Mouse (Mus musculus) lung, adult 2 months (tissue): ENCODE measurements around the gene Chst14. TPM values are rescaled to one million over a fixed set of nuclear protein-coding genes. Genes with fewer than 3 reads are reported as not detected.
A peak's percentile ranks its signal among the peaks of the same experiment; 100 is the strongest.

Experiments
- DNase-seq: peaks from one replicate; pipeline ENCODE4 v3.0.0; 2022
- H3K4me1 ChIP-seq: fragments of 200-500 bp; 2 replicates; pipeline ENCODE4 v1.6.1; 2011; ENCODE audit warnings: low read length; ENCODE audit not compliant: control insufficient read depth, insufficient read depth
- H3K4me3 ChIP-seq: fragments of 200-500 bp; replicated peaks from 2 replicates; pipeline ENCODE3; 2011; ENCODE audit warnings: low read depth, mild to moderate bottlenecking, control low read depth, low read length; ENCODE audit errors: extremely low read depth
- CTCF ChIP-seq: fragments of 200-500 bp; IDR thresholded peaks from 2 replicates; pipeline ENCODE4 v1.5.1; 2011; ENCODE audit warnings: mild to moderate bottlenecking, low read length, control low read depth; ENCODE audit not compliant: insufficient read depth
- POLR2A ChIP-seq: fragments of 200-500 bp; IDR thresholded peaks from 2 replicates; pipeline ENCODE4 v1.6.1; 2011; ENCODE audit warnings: low read depth, mild to moderate bottlenecking, control low read depth, low read length, borderline replicate concordance; ENCODE audit errors: extremely low read depth
- WGBS: fragments of 180-500 bp; shearing (Covaris S2); methylation state at CpG from one replicate; pipeline ENCODE4 v1.1.7; 2018; 5-methylcytosine and 5-hydroxymethylcytosine counted together
- polyA plus RNA-seq: library from polyadenylated mRNA; depleted of rRNA; stranded (reverse); fragments of >200 nt; gene quantifications from 2 replicates; pipeline ENCODE4 v1.2.3, GENCODE M21; 2012

The Chst14 gene
- polyA plus RNA-seq, 1 experiment: 28.4 TPM

- no peak for TF ChIP-seq POLR2A
- no peak for TF ChIP-seq CTCF
- DNase-seq: no peak
- peaks cover 17% of the 10 kb centered on the region for H3K4me1 ChIP-seq
- H3K4me3 ChIP-seq: peak overlapping the region; percentile 54
- 2% methylated on average over 13 of the region's 13 CpGs for whole genome bisulfite sequencing
Measured at GRCm38 (mm10) chr2:118896914-118897291, 29.4 kb upstream of the Chst14 start.

DNA sequence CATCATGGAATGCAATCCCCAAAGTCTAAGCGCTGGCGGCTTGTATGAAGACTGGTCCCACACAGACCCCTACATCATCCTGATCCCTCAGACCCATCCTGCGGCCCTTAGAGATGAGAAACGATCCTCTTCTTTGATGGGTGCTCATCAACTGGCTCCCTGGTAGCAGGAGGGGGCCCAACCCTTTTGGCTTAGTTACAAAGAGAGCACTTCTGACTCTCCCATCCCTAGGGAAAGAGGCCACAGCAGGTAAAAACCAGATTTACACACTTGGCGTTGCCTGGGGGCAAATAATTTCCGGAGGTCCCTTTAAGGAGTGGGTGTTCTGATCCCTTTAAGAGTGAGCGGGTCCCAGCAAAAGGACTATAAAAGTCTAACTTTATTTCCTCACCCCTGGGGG, 28.9 kb upstream of the Chst14 start:
- WGBS: 10% methylated on average over 7 of the region's 7 CpGs
- DNase-seq: no peak
- Histone ChIP-seq H3K4me1 (peaks cover 17% of the 10 kb centered on the region), H3K4me3 (no peak overlapping the region)
- TF ChIP-seq CTCF (no peak), POLR2A (no peak)

- TF ChIP-seq CTCF (no peak), POLR2A (no peak)
- WGBS: 8% methylated on average over 11 of the region's 11 CpGs
- peaks cover 18% of the 10 kb centered on the region for H3K4me1 ChIP-seq
- no peak overlapping the region for H3K4me3 ChIP-seq
- DNase-seq: no peak
Measured at GRCm38 (mm10) chr2:118897808-118898207, 28.5 kb upstream of the Chst14 start.

DNA sequence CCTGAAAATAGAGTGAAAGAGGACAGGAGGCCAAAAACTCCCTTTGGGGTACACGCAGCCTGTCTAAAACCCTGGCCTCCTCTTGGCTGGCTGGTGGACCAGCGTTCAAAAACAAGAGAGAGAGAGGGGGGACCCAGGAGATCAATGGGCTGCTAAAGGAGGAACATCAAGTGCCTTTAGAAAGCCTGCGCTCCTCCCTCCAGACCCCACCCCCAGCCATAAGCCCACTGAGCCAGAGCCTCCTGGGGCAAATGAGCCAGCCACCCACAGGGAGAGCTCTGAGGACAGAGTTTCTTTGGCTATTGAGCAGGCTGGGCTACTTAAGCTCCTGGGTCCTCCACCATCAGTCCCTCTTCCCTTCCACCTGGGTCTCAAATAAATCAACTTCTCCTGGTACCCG, 27.5 kb upstream of the Chst14 start:
- no peak for DNase-seq
- Histone ChIP-seq H3K4me1 (peaks cover 26% of the 10 kb centered on the region), H3K4me3 (no peak overlapping the region)
- WGBS: 29% methylated on average over 4 of the region's 4 CpGs
- no peak for TF ChIP-seq CTCF
- TF ChIP-seq POLR2A: no peak

- Histone ChIP-seq H3K4me3 (no peak overlapping the region), H3K4me1 (peaks cover 26% of the 10 kb centered on the region)
- DNase-seq: no peak
- 38% methylated on average over 7 of the region's 7 CpGs for WGBS
- TF ChIP-seq CTCF: no peak
- TF ChIP-seq POLR2A: no peak
Measured at GRCm38 (mm10) chr2:118899306-118899705, 27.0 kb upstream of the Chst14 start.

DNA sequence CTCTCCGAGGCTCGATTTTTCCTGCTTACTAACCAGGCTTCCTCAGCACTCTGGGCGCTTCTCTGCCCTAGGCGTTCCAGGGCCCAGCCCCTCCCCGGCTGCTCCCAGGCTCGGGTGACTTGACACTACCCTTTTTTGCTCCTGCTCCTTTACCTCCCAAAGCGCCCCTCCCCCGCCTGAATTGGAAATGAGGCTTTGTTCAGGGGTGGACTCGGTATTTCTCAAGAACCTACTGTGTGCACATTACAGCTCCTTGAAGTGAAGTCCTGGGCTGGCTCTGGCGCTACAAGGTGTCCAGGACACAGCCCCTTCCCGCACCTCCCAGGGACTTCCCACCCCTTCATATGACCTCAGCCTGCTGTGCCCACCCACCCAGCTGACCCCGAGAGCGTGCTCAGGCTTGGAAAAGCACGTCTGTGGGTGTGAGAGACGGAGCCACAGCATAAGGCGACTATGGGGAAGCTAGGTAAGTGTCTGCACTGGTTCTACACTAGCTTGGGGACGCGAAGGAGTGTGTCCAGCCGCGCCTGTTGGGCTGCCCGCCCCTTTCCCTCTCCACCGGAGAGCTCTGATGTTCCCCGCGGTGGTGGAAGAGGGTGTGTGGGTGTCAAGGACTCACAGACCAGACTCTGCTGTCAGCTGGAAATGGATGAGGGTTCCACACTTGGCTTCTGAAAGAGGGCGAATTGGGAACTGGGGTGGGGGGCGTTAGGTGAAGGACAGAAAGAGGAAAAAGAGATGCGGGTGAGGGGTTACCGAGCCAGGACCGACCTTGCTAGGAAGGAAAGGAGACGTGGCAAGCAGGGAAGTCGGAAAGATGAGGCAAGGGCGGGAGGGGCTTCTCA, 26.1 kb upstream of the Chst14 start, which contains the start of gene Bahd1:
Bahd1 (plus strand) TSS at position 397 of the 845 bp plus-strand sequence.
- 2% methylated on average over 32 of the region's 32 CpGs for WGBS
- peak; percentile 42 for DNase-seq
- TF ChIP-seq CTCF (no peak), POLR2A (no peak)
- peak within 1 kb of the TSS; percentile 20 for H3K4me3 ChIP-seq
- H3K4me1 ChIP-seq: peaks cover 26% of the 10 kb centered on the region

DNA sequence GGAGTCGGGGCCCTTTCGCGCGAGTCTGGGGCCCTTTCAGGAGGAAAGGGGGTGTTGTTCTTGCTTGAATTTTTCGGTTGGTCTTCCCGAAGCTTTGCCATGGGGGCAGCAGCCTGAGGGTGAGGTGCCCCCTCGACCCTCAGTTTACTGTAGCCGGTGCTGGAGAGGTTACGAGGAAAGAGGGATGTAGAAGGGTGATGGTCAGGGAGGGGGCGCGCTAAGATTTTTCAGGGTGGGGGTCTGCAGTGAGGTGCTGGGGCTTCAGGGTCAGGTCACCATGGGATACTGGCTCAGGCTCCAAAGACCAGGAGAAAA, 25.5 kb upstream of the Chst14 start:
- no peak for TF ChIP-seq CTCF
- TF ChIP-seq POLR2A: no peak
- DNase-seq: no peak
- Histone ChIP-seq H3K4me3 (peak overlapping the region; percentile 20), H3K4me1 (peaks cover 26% of the 10 kb centered on the region)
- under 1% methylated on average over 11 of the region's 11 CpGs for WGBS

DNA sequence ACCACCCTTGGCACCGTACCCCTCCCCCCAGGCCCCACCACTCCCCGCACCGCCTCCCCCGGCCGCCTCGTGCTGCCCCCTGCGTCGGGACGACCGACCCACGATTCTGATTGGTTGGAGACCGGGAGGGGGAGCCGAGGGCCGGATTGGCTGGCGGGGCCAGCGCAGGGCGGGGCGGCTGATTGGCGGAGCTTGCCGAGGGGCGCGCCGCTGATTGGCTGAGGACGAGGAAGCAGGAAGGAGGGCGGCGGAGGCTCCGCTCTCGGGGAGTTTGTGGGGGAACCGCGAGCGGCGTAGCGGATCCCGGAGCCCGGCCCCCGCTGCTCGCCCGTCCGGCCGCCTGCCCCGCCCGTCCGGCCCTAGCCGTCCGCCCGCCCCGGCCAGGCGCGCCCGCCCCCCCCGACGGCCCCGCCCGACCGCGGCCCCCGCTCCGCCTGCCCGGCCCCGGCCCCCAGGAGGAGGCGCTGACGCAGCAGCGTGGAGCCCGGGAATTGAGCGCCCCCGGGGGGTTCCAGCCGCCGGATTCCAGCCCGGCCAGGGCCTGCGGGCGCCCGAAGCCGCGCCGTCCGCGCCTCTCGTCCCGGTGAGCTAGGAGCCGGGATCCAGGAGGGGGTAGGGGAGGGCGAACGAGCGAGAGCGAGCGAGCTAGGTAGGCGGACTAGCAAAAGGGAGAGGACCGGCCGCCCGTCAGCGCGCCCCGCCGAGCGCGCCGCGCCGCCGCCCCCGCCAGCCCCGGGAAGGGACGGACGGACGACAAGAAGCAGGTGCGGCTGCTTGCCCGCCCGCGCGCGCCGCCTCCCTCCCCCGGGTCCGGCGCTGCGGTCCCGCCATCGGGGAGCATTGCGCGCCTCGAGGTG, 24.9 kb upstream of the Chst14 start:
- peak; percentile 95 for DNase-seq
- WGBS: under 1% methylated on average over 75 of the region's 120 CpGs
- peaks cover 26% of the 10 kb centered on the region for H3K4me1 ChIP-seq
- TF ChIP-seq CTCF (no peak), POLR2A (peak; percentile 55; the same call in 1 of the 2 replicates)
- peak overlapping the region; percentile 95 for H3K4me3 ChIP-seq
